Comparison of ENCODE assay signal across 8 mouse cellular contexts in the genomic region with DNA sequence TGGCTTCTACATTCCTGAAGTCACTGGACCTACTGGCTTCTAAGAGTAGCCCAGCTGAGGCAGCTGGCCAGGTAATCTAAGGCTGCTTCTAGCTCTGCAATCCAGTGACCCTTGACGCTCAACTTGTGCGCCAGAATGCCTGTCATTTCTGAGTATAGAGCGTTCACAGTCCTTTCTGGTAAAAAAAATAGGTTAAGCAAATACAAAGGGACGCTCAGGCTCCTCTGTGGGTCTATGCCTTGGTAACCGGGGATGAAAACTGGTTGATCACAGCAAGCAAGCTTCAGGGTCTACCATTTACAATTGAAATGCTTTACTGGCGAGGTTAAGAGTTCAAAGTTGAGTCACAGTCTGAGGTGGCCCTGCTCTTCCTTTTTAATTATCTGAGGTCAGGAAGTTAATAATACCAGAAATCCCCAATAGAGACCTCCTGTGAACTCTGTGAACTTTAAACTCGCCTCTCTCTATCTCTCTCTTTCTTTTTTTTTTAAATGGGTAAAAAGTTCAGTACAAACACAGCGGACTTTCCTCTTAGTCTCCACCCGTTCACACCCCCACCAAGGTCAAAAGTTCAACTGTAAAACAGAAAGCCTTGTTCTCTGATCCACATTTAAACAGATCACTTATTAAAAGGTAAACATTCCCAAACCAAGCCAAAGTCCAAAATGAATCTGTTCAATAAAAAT.
DNase-seq lines count a peak whose midpoint lies in the region; ATAC-seq lines count a peak whose summit lies in the region.

No protein-coding gene starts in this region.

- no peaks in the 10 kb centered on the region for H3K9me3 ChIP-seq in embryonic facial prominence, embryonic 10.5 days

- intact Hi-C loops in gastrocnemius, postnatal 14 days (cut with DNase I; ENCODE audit: low total_unique reads), result no loop called here
- intact Hi-C loops in heart, postnatal 14 days (cut with DNase I), result no loop called here

- DNase-seq in adrenal gland, postnatal 10 days, result peak; percentile 38
- no peak for DNase-seq in adrenal gland, adult 8-10 months
- DNase-seq in embryonic facial prominence, embryonic 10.5 days (ENCODE audit: low spot score), result peak; percentile 52
- DNase-seq in kidney, postnatal 36 days, result peak; percentile 81 to 89
- no peak for DNase-seq in gastrocnemius, postnatal 14 days
- DNase-seq in spleen, adult 18-20 months, result no peak
- no peak for DNase-seq in heart, postnatal 14 days

- WGBS in embryonic facial prominence, embryonic 10.5 days, result 15% methylated on average over 9 of the region's 9 CpGs

- ATAC-seq in megakaryocyte, adult 5-6 weeks (ENCODE audit: poor library complexity, severe bottlenecking), result peak; percentile 23; the same call in 1 of the 2 replicates

- no peak overlapping the region for H3K27ac ChIP-seq in embryonic facial prominence, embryonic 10.5 days (replicated peaks)

- no peak overlapping the region for H3K4me3 ChIP-seq in embryonic facial prominence, embryonic 10.5 days

- no peaks in the 10 kb centered on the region for H3K36me3 ChIP-seq in embryonic facial prominence, embryonic 10.5 days (replicated peaks)

- H3K27me3 ChIP-seq in embryonic facial prominence, embryonic 10.5 days (replicated peaks; ENCODE audit: low read depth, poor library complexity, severe bottlenecking), result no peaks in the 10 kb centered on the region

- peaks cover 41% of the 10 kb centered on the region for H3K4me1 ChIP-seq in embryonic facial prominence, embryonic 10.5 days

Comparison
In these comparisons a context has a peak if more than half of its experiments do, and no peak if none do; other contexts are left out.
1. DNase-seq: peak in adrenal gland, postnatal 10 days (single experiment), embryonic facial prominence, embryonic 10.5 days (single experiment) and kidney, postnatal 36 days (2 of 2); none in adrenal gland, adult 8-10 months (single experiment), gastrocnemius, postnatal 14 days (single experiment), spleen, adult 18-20 months (0 of 2) and heart, postnatal 14 days (0 of 2).